8 mouse cellular contexts compared by ENCODE assay signal in genomic region chr16:44394577-44395243, GRCm38 (mm10). TPM values are rescaled to one million over a fixed set of nuclear protein-coding genes. Genes with fewer than 3 reads are reported as not detected.
DNase-seq lines count a peak whose midpoint lies in the region; ATAC-seq and TF ChIP-seq lines count a peak whose summit lies in the region.

Gene Cfap44 (plus strand): TSS chr16:44394796.

- under 1% methylated on average over 17 of the region's 17 CpGs for WGBS in hindbrain, embryonic 15.5 days
- 2% methylated on average over 17 of the region's 17 CpGs for WGBS in lung, embryonic 16.5 days

- TF ChIP-seq CTCF in Patski (IDR thresholded peaks at IDR 0.05) = no peak

- H3K4me2 ChIP-seq in hindbrain, embryonic 15.5 days = peak within 1 kb of the TSS; percentile 65
- peak within 1 kb of the TSS; percentile 58 for H3K4me2 ChIP-seq in lung, embryonic 16.5 days (ENCODE audit: low read depth, low read length)

- H3K27ac ChIP-seq in hindbrain, embryonic 15.5 days (replicated peaks) = peak within 1 kb of the TSS; percentile 25
- H3K27ac ChIP-seq in lung, embryonic 16.5 days (ENCODE audit: low read length) = peak within 1 kb of the TSS; percentile 62

- POLR2A ChIA-PET in Patski (lab: Charles Lee) = no interaction called here

- peak; percentile 14 for ATAC-seq in Patski
- peak; percentile 85 for ATAC-seq in frontal cortex, adult (ENCODE audit: low TSS enrichment)
- peak; percentile 91 for ATAC-seq in hindbrain, embryonic 15.5 days (ENCODE audit: low FRiP score, low read depth)
- ATAC-seq in lung, embryonic 16.5 days (ENCODE audit: low read depth) = peak; percentile 93

- in situ Hi-C loops in Patski (cut with MboI; ENCODE audit: low pct_unique_long_range_greater_than_20kb) = no loop called here

- H3K27me3 ChIP-seq in Patski = no peaks in the 10 kb centered on the region
- no peaks in the 10 kb centered on the region for H3K27me3 ChIP-seq in hindbrain, embryonic 15.5 days
- no peaks in the 10 kb centered on the region for H3K27me3 ChIP-seq in lung, embryonic 16.5 days (ENCODE audit: control insufficient read depth, insufficient read depth, low read depth, low read length)

- H3K4me3 ChIP-seq in hindbrain, embryonic 15.5 days = peak within 1 kb of the TSS; percentile 39
- peak within 1 kb of the TSS; percentile 37 for H3K4me3 ChIP-seq in lung, embryonic 16.5 days (ENCODE audit: low read length)

- H3K4me1 ChIP-seq in hindbrain, embryonic 15.5 days (replicated peaks) = peaks cover 13% of the 10 kb centered on the region
- peaks cover 12% of the 10 kb centered on the region for H3K4me1 ChIP-seq in lung, embryonic 16.5 days (replicated peaks; ENCODE audit: control insufficient read depth, insufficient read depth, low read length)

- DNase-seq in Patski (ENCODE audit: low read depth, low spot score) = no peak
- peak; percentile 45 for DNase-seq in cerebellum, adult 8-10 months
- DNase-seq in layer of hippocampus, postnatal 14 days (ENCODE audit: low spot score in 2 of 2) = peak; percentile 89 to 92
- DNase-seq in ovary, postnatal 10 days (ENCODE audit: low spot score) = peak; percentile 23
- peak; percentile 67 to 80 for DNase-seq in thymus, postnatal 36 days

- H3K9ac ChIP-seq in hindbrain, embryonic 15.5 days = peak within 1 kb of the TSS; percentile 42
- H3K9ac ChIP-seq in lung, embryonic 16.5 days (ENCODE audit: low read length) = peak within 1 kb of the TSS; percentile 42

- H3K9me3 ChIP-seq in hindbrain, embryonic 15.5 days = no peaks in the 10 kb centered on the region
- H3K9me3 ChIP-seq in lung, embryonic 16.5 days (ENCODE audit: control insufficient read depth, low read length) = no peaks in the 10 kb centered on the region; the same call in 1 of the 2 replicates

- H3K36me3 ChIP-seq in hindbrain, embryonic 15.5 days = no peaks in the 10 kb centered on the region
- peaks cover 4% of the 10 kb centered on the region; the same call in 1 of the 2 replicates for H3K36me3 ChIP-seq in lung, embryonic 16.5 days (ENCODE audit: control insufficient read depth, insufficient read depth, low read length)

- CTCF ChIA-PET in Patski (lab: Charles Lee) = interaction anchor here (1.7 kb wide), 1 partner anchor 9 kb away, joined by 4 read pairs; no protein-coding TSS in a partner anchor

RNA-seq across cellular contexts. Expression of gene Cfap44, which starts in this region (rescaled TPM):
- polyA plus RNA-seq in Patski (2021) = 0.68 TPM
- polyA plus RNA-seq in hindbrain, embryonic 15.5 days (2015; fragmentation: Nextera tagmentation; extraction: Ambion mirVana) = 5.1 and 5.8 TPM in 2 replicates
- 10 to 100 TPM in 1 of 2 experiments, 1 to 10 TPM in 1; 8.4 to 10.8 TPM for total RNA-seq in layer of hippocampus, postnatal 14 days (2021)
- polyA plus RNA-seq in lung, embryonic 16.5 days (2015; fragmentation: Nextera tagmentation; extraction: Ambion mirVana) = 1.6 and 2.9 TPM in 2 replicates

Comparison
In these comparisons a context has a peak if more than half of its experiments do, and no peak if none do; other contexts are left out.
1. Peak in ATAC-seq in Patski; RNA of the gene not detected or under 1 TPM.
2. ATAC-seq: peak in every context shown above with its lines; median percentile 93 in lung, embryonic 16.5 days; 91 in hindbrain, embryonic 15.5 days; 85 in frontal cortex, adult; 14 in Patski.